Comparison of ENCODE assay signal across 28 mouse cellular contexts in the genomic region with DNA sequence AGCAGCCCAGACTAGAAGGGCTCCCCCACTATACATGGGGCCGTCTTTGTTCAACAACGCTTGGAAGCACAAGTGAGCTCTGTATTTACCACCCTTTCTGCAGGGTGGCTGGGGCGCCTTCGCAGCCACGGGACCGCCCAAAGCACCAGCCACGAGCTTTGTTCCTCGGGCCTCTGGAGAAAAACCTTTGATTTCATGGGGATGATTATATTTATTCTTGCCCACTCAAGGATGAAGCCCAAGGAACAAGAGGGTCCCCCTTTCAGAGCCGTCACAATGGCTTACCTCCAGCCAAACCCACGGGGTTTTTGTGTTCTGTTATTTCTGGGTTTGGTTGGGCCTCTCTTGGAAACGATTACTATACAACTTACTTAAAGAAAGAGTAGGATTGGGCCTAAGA. TPM values are rescaled to one million over a fixed set of nuclear protein-coding genes. Genes with fewer than 3 reads are reported as not detected.
DNase-seq lines count a peak whose midpoint lies in the region; ATAC-seq and TF ChIP-seq lines count a peak whose summit lies in the region.
"Had no signal": no experiment of that assay in that cellular context is flagged by ENCODE, and none has a peak within 500 bp of the region (broad histone marks: within the 10 kb centered on the region; RNA-seq: fewer than 3 reads in every experiment).

No protein-coding gene starts in this region.

- no peaks in the 10 kb centered on the region for H3K36me3 ChIP-seq in forebrain, embryonic 11.5 days (ENCODE audit: control insufficient read depth, insufficient read depth, low read length)
- no peaks in the 10 kb centered on the region for H3K36me3 ChIP-seq in forebrain, embryonic 16.5 days (ENCODE audit: control insufficient read depth, insufficient read depth)
- no peaks in the 10 kb centered on the region for H3K36me3 ChIP-seq in midbrain, embryonic 10.5 days
- no peaks in the 10 kb centered on the region for H3K36me3 ChIP-seq in midbrain, postnatal 0 days (ENCODE audit: insufficient read depth, low read length)
- H3K36me3 ChIP-seq: embryonic facial prominence, embryonic 13.5 days; G1E; heart, embryonic 10.5 days had no signal

- peak; percentile 17 for DNase-seq in embryo, embryonic 10 days (ENCODE audit: low spot score)
- DNase-seq in embryo, embryonic 9.5 days (ENCODE audit: extremely low spot score) = no peak
- DNase-seq in forebrain, embryonic 11.5 days (ENCODE audit: low spot score) = peak; percentile 74
- peak; percentile 56 for DNase-seq in midbrain, embryonic 10.5 days (ENCODE audit: low spot score)
- DNase-seq in midbrain, postnatal 0 days (ENCODE audit: low spot score) = no peak
- peak; percentile 70 for DNase-seq in brain, embryonic 14.5 days (ENCODE audit: low read depth)
- no peak for DNase-seq in thymus, adult 18-20 months
- DNase-seq: adrenal gland, adult 8-10 months; adrenal gland, postnatal 36 days; B cell, adult 2 months; cerebellum, adult 11 months; cerebellum, adult 8-10 months; cerebellum, postnatal 14 days; gastrocnemius, postnatal 10 days; heart, adult 18-20 months; heart, postnatal 10 days; heart, postnatal 4 days had no signal

- 5% methylated on average over 11 of the region's 11 CpGs for WGBS in forebrain, embryonic 11.5 days
- 3% methylated on average over 11 of the region's 11 CpGs for WGBS in forebrain, embryonic 16.5 days
- WGBS in midbrain, embryonic 10.5 days = 8% methylated on average over 11 of the region's 11 CpGs
- 18% methylated on average over 11 of the region's 11 CpGs for WGBS in midbrain, postnatal 0 days

- no peak for TF ChIP-seq CTCF in midbrain, postnatal 0 days (IDR thresholded peaks at IDR 0.05)
- no peak for TF ChIP-seq CTCF in brain, embryonic 14.5 days (IDR thresholded peaks at IDR 0.05; ENCODE audit: borderline replicate concordance, extremely low read depth, insufficient read depth, insufficient read length)

- H3K27me3 ChIP-seq in forebrain, embryonic 11.5 days (ENCODE audit: control insufficient read depth, insufficient read depth, low read length) = peaks cover 37% of the 10 kb centered on the region
- H3K27me3 ChIP-seq in forebrain, embryonic 16.5 days (replicated peaks; ENCODE audit: control insufficient read depth, insufficient read depth, low read length) = peaks cover 38% of the 10 kb centered on the region
- H3K27me3 ChIP-seq in midbrain, embryonic 10.5 days (ENCODE audit: low read depth, poor library complexity, severe bottlenecking) = peaks cover 96% of the 10 kb centered on the region
- peaks cover 47% of the 10 kb centered on the region for H3K27me3 ChIP-seq in midbrain, postnatal 0 days (ENCODE audit: insufficient read depth, low read length)

- H3K27ac ChIP-seq in forebrain, embryonic 11.5 days (ENCODE audit: low read depth, low read length) = no peak overlapping the region
- no peak overlapping the region for H3K27ac ChIP-seq in forebrain, embryonic 16.5 days (ENCODE audit: low read length)
- peak overlapping the region; percentile 49; the same call in 1 of the 2 replicates for H3K27ac ChIP-seq in midbrain, embryonic 10.5 days (replicated peaks)
- H3K27ac ChIP-seq in midbrain, postnatal 0 days (ENCODE audit: low read depth, low read length) = no peak overlapping the region
- H3K27ac ChIP-seq: embryonic facial prominence, embryonic 13.5 days; heart, embryonic 10.5 days had no signal

- no peak for TF ChIP-seq POLR2A in brain, embryonic 14.5 days (IDR thresholded peaks at IDR 0.05; ENCODE audit: borderline replicate concordance, extremely low read depth, insufficient read depth, insufficient read length, poor library complexity, severe bottlenecking)

- ATAC-seq in forebrain, embryonic 11.5 days (replicated peaks; ENCODE audit: low FRiP score) = peak; percentile 68
- no peak for ATAC-seq in forebrain, embryonic 16.5 days
- no peak for ATAC-seq in midbrain, postnatal 0 days (ENCODE audit: low FRiP score)
- ATAC-seq: CD4-positive, CD25-positive, alpha-beta regulatory T cell, adult 4 months; hindbrain, embryonic 16.5 days; inflammation-experienced regulatory T-cells, adult 6 months; intestine, postnatal 0 days had no signal

- H3K4me3 ChIP-seq in forebrain, embryonic 11.5 days (ENCODE audit: low read depth, low read length) = no peak overlapping the region
- H3K4me3 ChIP-seq in forebrain, embryonic 16.5 days (replicated peaks; ENCODE audit: low read length) = no peak overlapping the region
- no peak overlapping the region for H3K4me3 ChIP-seq in midbrain, embryonic 10.5 days
- no peak overlapping the region for H3K4me3 ChIP-seq in midbrain, postnatal 0 days (ENCODE audit: low read depth, low read length)
- H3K4me3 ChIP-seq: embryonic facial prominence, embryonic 13.5 days; heart, embryonic 10.5 days had no signal

- no peaks in the 10 kb centered on the region for H3K9me3 ChIP-seq in forebrain, embryonic 11.5 days (ENCODE audit: control insufficient read depth, low read length)
- no peaks in the 10 kb centered on the region for H3K9me3 ChIP-seq in forebrain, embryonic 16.5 days (ENCODE audit: control insufficient read depth, low read length)
- 0 out of 2 replicates have a peak, but pooled peaks cover 6% of the 10 kb centered on the region for H3K9me3 ChIP-seq in midbrain, embryonic 10.5 days (replicated peaks)
- H3K9me3 ChIP-seq in midbrain, postnatal 0 days (ENCODE audit: low read length) = no peaks in the 10 kb centered on the region
- H3K9me3 ChIP-seq: embryonic facial prominence, embryonic 13.5 days; G1E; heart, embryonic 10.5 days had no signal

- peaks cover 22% of the 10 kb centered on the region for H3K4me1 ChIP-seq in forebrain, embryonic 11.5 days (replicated peaks; ENCODE audit: control insufficient read depth, insufficient read depth, low read length)
- peaks cover 28% of the 10 kb centered on the region for H3K4me1 ChIP-seq in forebrain, embryonic 16.5 days (replicated peaks; ENCODE audit: control insufficient read depth, insufficient read depth, low read length)
- H3K4me1 ChIP-seq in midbrain, embryonic 10.5 days = peaks cover 58% of the 10 kb centered on the region
- H3K4me1 ChIP-seq in midbrain, postnatal 0 days (ENCODE audit: insufficient read depth, low read length) = peaks cover 4% of the 10 kb centered on the region

- no peak overlapping the region for H3K9ac ChIP-seq in forebrain, embryonic 11.5 days (ENCODE audit: low read length)
- no peak overlapping the region for H3K9ac ChIP-seq in forebrain, embryonic 16.5 days (replicated peaks; ENCODE audit: low read depth, low read length)
- H3K9ac ChIP-seq in midbrain, postnatal 0 days (replicated peaks; ENCODE audit: low read length, poor library complexity, severe bottlenecking) = no peak overlapping the region
- H3K9ac ChIP-seq: embryonic facial prominence, embryonic 13.5 days had no signal

- H3K4me2 ChIP-seq in forebrain, embryonic 11.5 days (ENCODE audit: low read depth, low read length, severe bottlenecking) = no peak overlapping the region
- no peak overlapping the region; the same call in 1 of the 2 replicates for H3K4me2 ChIP-seq in forebrain, embryonic 16.5 days (ENCODE audit: low read length)
- H3K4me2 ChIP-seq in midbrain, postnatal 0 days (ENCODE audit: low read depth, low read length, poor library complexity, severe bottlenecking) = no peak overlapping the region
- H3K4me2 ChIP-seq: embryonic facial prominence, embryonic 13.5 days had no signal

RNA-seq across cellular contexts. Expression of a gene that starts 5.2 kb away (rescaled TPM):
- polyA plus RNA-seq in forebrain, embryonic 11.5 days (2014; fragmentation: Nextera tagmentation; extraction: Ambion mirVana) = 5.9 and 7.4 TPM in 2 replicates
- 3.4 and 7.3 TPM in 2 replicates for polyA plus RNA-seq in forebrain, embryonic 16.5 days (2015; fragmentation: Nextera tagmentation; extraction: Ambion mirVana)
- polyA plus RNA-seq in midbrain, embryonic 10.5 days (2016; fragmentation: Nextera tagmentation; extraction: Ambion mirVana) = 32.2 and 64.1 TPM in 2 replicates
- 0.27 TPM in 1 of 2 replicates, not detected in the other for total RNA-seq in midbrain, postnatal 0 days (2014; rRNA removed)
- polyA plus RNA-seq in midbrain, postnatal 0 days (2015; fragmentation: Nextera tagmentation; extraction: Ambion mirVana) = 0.26 and 0.28 TPM in 2 replicates
- polyA plus RNA-seq in brain, embryonic 14.5 days (2012; rRNA removed) = 3.7 and 7.2 TPM in 2 replicates
- total RNA-seq: adrenal gland, postnatal 36 days; common myeloid progenitor, adult 5-6 weeks; gastrocnemius, postnatal 4 days; heart, postnatal 10 days; heart, postnatal 4 days had no signal
- polyA plus RNA-seq: CD4-positive, CD25-positive, alpha-beta regulatory T cell, adult 4 months; embryonic facial prominence, embryonic 13.5 days; G1E; heart, embryonic 10.5 days; heart, embryonic 14.5 days; hindbrain, embryonic 16.5 days; inflammation-experienced regulatory T-cells, adult 6 months; intestine, postnatal 0 days had no signal

Comparison
In these comparisons a context has a peak if more than half of its experiments do, and no peak if none do; other contexts are left out.
1. DNase-seq: peak in embryo, embryonic 10 days (single experiment), forebrain, embryonic 11.5 days (single experiment), midbrain, embryonic 10.5 days (single experiment) and brain, embryonic 14.5 days (single experiment); none in embryo, embryonic 9.5 days (single experiment), midbrain, postnatal 0 days (single experiment) and thymus, adult 18-20 months (0 of 2).